Mouse (Mus musculus) C2C12 (cell line): ENCODE data around the gene Fbxw11. TPM values are rescaled to one million over a fixed set of nuclear protein-coding genes. Genes with fewer than 3 reads are reported as not detected.
"Not testable (repeated sequence)": the region's sequence is repeated elsewhere in the genome, so short reads cannot be mapped to it uniquely, and the experiment has no call there.

Experiments used
- H3K27me3 ChIP-seq: one replicate; pipeline ENCODE4 v1.6.1; 2011; ENCODE audit not compliant: control insufficient read depth, insufficient read depth, insufficient read length
- H3K36me3 ChIP-seq: one replicate; pipeline ENCODE4 v1.6.1; 2011; ENCODE audit not compliant: control insufficient read depth, insufficient read depth
- H3K4me3 ChIP-seq: one replicate; pipeline ENCODE4 v1.5.1; 2011; ENCODE audit warnings: mild to moderate bottlenecking, control low read depth; ENCODE audit not compliant: poor library complexity, insufficient read depth, severe bottlenecking
- H3K79me2 ChIP-seq: one replicate; pipeline ENCODE4 v1.6.1; 2011; ENCODE audit not compliant: control insufficient read depth, insufficient read depth
- H3K79me3 ChIP-seq: one replicate; pipeline ENCODE4 v1.6.1; 2011; ENCODE audit warnings: low read depth, control low read depth
- H3ac ChIP-seq: one replicate; pipeline ENCODE3; 2011; ENCODE audit warnings: low read depth; ENCODE audit not compliant: control insufficient read depth, insufficient read length
- CEBPB ChIP-seq: IDR thresholded peaks from one replicate; pipeline ENCODE4 v1.6.1; 2011; ENCODE audit warnings: low read depth, mild to moderate bottlenecking, control low read depth, moderate library complexity
- CTCF ChIP-seq: IDR thresholded peaks from one replicate; pipeline ENCODE4 v1.5.1; 2011; ENCODE audit not compliant: control insufficient read depth, insufficient read depth, insufficient read length
- FOSL1 ChIP-seq: IDR thresholded peaks from one replicate; pipeline ENCODE4 v1.8.0; 2011; ENCODE audit warnings: mild to moderate bottlenecking, low read length; ENCODE audit not compliant: poor library complexity, insufficient read depth, severe bottlenecking
- MAX ChIP-seq: IDR thresholded peaks from one replicate; pipeline ENCODE4 v1.6.1; 2011; ENCODE audit warnings: mild to moderate bottlenecking, control low read depth
- MYOD1 ChIP-seq: IDR thresholded peaks from one replicate; pipeline ENCODE4 v1.6.1; 2011; ENCODE audit warnings: low read depth; ENCODE audit not compliant: control insufficient read depth, insufficient read length
- MYOG ChIP-seq: IDR thresholded peaks from one replicate; pipeline ENCODE4 v1.6.1; 2011; ENCODE audit not compliant: control insufficient read depth, insufficient read length; ENCODE audit errors: extremely low read depth
- USF1 ChIP-seq: IDR thresholded peaks from one replicate; pipeline ENCODE4 v1.6.1; 2011; ENCODE audit warnings: low read depth, mild to moderate bottlenecking, control low read depth, moderate library complexity
- polyA plus RNA-seq: library from polyadenylated mRNA; unstranded; fragments of >200 nt; fragmentation: generic; extraction: Trizol; gene quantifications from one replicate; pipeline ENCODE4 v1.2.1, GENCODE M21; 2012; ENCODE audit warnings: missing spikeins

The Fbxw11 gene
- polyA plus RNA-seq, 1 experiment: 38.8 TPM

DNA sequence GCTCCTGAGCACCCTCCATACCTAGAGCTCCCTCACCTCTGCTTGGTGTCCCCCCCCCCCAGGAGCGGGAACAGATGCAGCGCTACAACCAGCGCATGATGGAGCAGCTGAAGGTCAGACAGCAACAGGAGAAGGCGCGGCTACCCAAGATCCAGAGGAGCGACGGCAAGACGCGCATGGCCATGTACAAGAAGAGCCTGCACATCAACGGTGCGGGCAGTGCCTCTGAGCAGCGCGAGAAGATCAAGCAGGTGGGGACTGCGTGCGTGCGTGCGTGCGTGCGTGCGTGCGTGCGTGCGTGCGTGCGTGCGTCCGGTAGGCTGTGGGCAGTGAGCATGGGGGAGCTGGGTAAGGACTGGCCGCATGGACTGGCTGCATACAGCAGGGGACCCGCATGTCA, 28.1 kb upstream of the Fbxw11 start:
- TF ChIP-seq MYOD1: no peak
- no peak for TF ChIP-seq USF1
- TF ChIP-seq MAX: no peak
- TF ChIP-seq MYOG: no peak
- no peak for TF ChIP-seq FOSL1
- no peak for TF ChIP-seq CTCF
- no peak for TF ChIP-seq CEBPB

DNA sequence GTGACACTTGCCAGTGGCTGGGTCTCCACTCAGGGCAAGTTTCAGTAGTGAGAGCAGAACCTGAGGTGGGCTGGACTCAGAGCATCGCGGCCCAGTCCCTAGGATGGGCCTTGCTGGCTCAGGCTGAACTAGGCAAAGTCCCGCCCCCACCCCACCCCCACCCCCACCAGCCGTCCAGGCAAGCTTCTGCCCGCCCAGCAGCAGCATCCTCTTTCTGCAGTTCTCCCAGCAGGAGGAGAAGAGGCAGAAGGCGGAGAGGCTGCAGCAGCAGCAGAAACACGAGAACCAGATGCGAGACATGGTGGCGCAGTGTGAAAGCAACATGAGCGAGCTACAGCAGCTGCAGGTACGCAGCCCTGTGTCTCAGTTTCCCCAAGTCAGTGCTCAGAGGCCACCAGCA, 27.0 kb upstream of the Fbxw11 start:
- TF ChIP-seq USF1: no peak
- H3K79me2 ChIP-seq: no peaks in the 10 kb centered on the region
- H3K4me3 ChIP-seq: no peak overlapping the region
- H3K79me3 ChIP-seq: no peaks in the 10 kb centered on the region
- peaks cover 59% of the 10 kb centered on the region for H3K36me3 ChIP-seq
- H3ac ChIP-seq: no peak overlapping the region
- H3K27me3 ChIP-seq: no peaks in the 10 kb centered on the region

More for the DNA sequence above, 28.1 kb upstream of the Fbxw11 start:
- H3K27me3 ChIP-seq: no peaks in the 10 kb centered on the region
- H3K79me2 ChIP-seq: no peaks in the 10 kb centered on the region
- peaks cover 54% of the 10 kb centered on the region for H3K36me3 ChIP-seq
- H3ac ChIP-seq: no peak overlapping the region
- H3K4me3 ChIP-seq: no peak overlapping the region
- H3K79me3 ChIP-seq: no peaks in the 10 kb centered on the region

DNA sequence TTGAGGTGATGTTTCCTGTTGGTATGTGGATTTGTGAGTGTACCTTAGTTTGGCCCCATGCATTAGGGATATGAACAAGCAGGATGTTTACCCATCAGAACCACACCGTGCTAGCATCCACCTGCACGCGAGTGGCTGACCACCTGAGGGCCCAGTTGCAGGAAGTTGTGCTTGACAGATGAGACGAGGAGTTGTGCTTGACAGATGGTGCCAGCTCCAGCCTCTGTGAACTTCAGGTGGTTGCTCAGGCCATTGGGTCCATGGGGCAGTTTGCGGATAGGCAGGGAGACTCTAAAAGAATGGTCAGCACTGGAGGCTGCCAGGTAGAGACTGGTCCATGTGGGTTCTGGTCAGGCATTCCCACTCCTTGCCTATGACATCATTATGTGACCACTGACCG, 26.4 kb upstream of the Fbxw11 start:
- TF ChIP-seq MYOG: no peak
- no peak overlapping the region for H3K4me3 ChIP-seq
- no peaks in the 10 kb centered on the region for H3K27me3 ChIP-seq
- no peak overlapping the region for H3ac ChIP-seq
- H3K79me2 ChIP-seq: no peaks in the 10 kb centered on the region
- H3K79me3 ChIP-seq: no peaks in the 10 kb centered on the region
- peaks cover 58% of the 10 kb centered on the region for H3K36me3 ChIP-seq

DNA sequence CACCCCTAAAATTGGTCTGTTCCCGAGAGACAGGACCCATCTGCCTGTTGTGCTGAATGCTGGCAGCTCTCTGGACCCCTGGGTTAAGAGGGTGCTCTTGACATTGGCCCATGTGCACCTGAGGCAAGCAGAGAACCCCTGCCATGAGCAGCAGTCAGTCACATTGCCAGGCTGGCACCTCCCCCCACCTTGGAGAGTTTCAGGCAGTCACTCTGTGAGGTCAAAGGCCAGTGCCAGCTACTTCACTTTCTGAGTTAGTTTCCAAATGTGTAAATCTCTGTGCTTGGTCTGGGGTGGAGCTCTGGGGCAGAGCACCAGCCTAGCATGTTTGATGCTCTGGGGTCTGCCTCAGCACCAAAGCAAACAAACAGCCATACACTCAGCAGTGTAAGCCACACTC, 24.5 kb upstream of the Fbxw11 start:
- H3K4me3 ChIP-seq: no peak overlapping the region
- TF ChIP-seq USF1 (no peak), CEBPB (no peak), MYOG (no peak), CTCF (no peak), FOSL1 (no peak), MAX (no peak), MYOD1 (no peak)
- H3K79me2 ChIP-seq: no peaks in the 10 kb centered on the region
- H3K36me3 ChIP-seq: peaks cover 57% of the 10 kb centered on the region
- H3K27me3 ChIP-seq: no peaks in the 10 kb centered on the region
- no peaks in the 10 kb centered on the region for H3K79me3 ChIP-seq
- no peak overlapping the region for H3ac ChIP-seq

DNA sequence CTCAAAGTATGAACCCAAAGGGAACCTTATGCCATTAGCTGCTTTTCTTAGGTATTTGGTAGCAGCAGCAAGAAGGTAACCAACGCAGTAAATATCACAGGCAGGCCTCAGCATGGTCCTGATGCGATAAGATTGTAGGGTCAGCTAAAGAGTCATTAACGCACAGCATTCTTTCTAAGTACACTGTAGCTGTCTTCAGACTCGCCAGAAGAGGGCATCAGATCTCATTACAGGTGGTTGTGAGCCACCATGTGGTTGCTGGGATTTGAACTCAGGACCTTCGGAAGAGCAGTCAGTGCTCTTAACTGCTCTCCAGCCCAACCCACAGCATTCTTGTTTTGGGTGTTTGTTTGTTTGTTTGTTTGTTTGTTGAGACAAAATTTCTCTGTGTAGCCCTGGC, 23.9 kb upstream of the Fbxw11 start:
- not testable (repeated sequence) for H3ac ChIP-seq, H3K79me3 ChIP-seq, H3K79me2 ChIP-seq, H3K4me3 ChIP-seq, H3K27me3 ChIP-seq
- H3K36me3 ChIP-seq: peaks cover 55% of the 10 kb centered on the region

DNA sequence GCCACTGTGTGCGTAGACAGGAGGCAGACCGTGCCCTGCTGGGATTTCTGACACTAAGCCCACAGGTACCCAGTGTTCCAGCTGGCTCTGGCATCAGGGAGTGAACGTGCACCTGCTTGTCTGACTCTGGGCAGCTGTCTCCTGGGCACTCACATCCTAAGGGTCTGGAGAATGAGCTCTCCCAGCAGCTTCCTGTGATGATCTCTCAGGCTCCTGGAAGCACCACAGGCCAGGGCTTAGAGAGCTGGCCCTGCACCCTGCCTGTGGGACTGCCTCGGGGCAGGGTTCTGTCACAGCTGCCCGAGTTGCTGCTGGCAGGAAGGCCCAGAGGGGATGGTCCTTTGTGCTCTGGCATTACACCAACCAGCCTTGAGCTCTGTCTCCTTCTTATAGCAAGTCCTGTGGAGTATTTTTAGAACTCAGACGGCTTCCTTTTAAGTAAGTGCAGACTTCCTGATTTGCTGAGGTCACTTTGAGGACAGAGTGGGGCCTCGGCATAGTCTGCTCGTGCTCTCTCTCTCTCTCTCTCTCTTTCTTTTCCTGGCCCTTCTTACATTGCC, 23.2 kb upstream of the Fbxw11 start:
- TF ChIP-seq MYOD1: no peak
- TF ChIP-seq CTCF: no peak
- no peak for TF ChIP-seq USF1
- TF ChIP-seq MYOG: no peak
- no peak for TF ChIP-seq FOSL1
- TF ChIP-seq CEBPB: no peak
- no peak for TF ChIP-seq MAX
- no peaks in the 10 kb centered on the region for H3K79me3 ChIP-seq
- no peak overlapping the region for H3K4me3 ChIP-seq
- no peak overlapping the region for H3ac ChIP-seq
- H3K79me2 ChIP-seq: no peaks in the 10 kb centered on the region
- H3K36me3 ChIP-seq: peaks cover 54% of the 10 kb centered on the region
- H3K27me3 ChIP-seq: no peaks in the 10 kb centered on the region
